Mouse (Mus musculus) liver, adult 2 months (tissue): Measurements from ENCODE around the gene Pik3r3.

Experiments
- CTCF ChIP-seq: fragments of 200-500 bp; IDR thresholded peaks from 2 replicates; pipeline ENCODE4 v1.5.1; 2011; ENCODE audit warnings: low read depth, low read length, control low read depth
- POLR2A ChIP-seq: fragments of 200-500 bp; IDR thresholded peaks from 2 replicates; pipeline ENCODE4 v1.6.1; 2011; ENCODE audit warnings: low read length, control low read depth; ENCODE audit not compliant: insufficient read depth; ENCODE audit errors: extremely low read depth

DNA sequence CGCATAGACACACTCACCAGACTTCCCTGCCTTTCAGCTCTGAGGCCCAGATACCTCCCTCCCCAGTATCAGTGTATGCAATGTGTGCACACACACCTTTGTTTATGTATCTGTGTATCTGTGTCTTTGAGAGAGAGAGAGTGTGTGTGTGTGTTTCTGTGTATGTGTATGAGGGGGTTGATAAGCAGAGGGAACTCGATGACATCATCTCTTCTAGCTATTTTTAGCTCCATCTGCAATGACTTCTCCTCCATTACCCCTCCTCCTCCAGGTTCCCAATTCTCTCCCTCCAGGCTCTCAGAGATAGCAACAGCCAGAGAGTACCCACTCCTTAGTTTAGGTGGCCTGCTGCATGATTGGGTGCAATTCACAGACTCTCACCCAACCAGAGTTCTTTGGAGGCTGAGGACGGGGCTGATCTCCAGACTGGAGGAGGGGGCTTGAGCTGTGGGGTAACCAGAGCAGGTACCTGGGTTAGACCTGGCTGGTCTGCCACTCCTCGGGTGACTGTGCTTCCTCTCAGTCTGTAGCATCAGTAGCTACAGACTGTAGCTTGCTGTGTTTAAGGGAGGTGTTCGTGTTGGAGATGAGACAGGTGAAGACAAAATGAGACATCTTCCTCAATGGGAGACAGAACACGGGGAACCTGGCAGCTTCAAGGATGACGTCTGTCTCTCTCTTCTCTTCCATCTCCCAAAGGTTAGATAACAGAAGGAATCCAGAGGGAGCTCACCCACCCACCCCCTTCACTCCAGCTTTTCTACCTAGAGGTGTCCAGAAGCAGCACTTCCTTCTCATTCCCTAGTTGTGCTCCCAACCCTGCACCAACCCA lies 45.5 kb upstream of the Pik3r3 start:
- TF ChIP-seq CTCF (no peak), POLR2A (no peak)
